Mouse (Mus musculus) CH12.LX (cell line): ENCODE measurements around the gene Hltf. TPM values are rescaled to one million over a fixed set of nuclear protein-coding genes. Genes with fewer than 3 reads are reported as not detected.

ENCODE experiments used
- DNase-seq: peaks from one replicate; pipeline ENCODE4 v3.0.0-alpha.2; 2013; ENCODE audit errors: extremely low read depth
- H3K27ac ChIP-seq: 2 replicates; pipeline ENCODE4 v1.5.1; 2012; ENCODE audit warnings: low read depth, mild to moderate bottlenecking, control low read depth, moderate library complexity; ENCODE audit not compliant: insufficient read depth
- H3K27me3 ChIP-seq: replicated peaks from 2 replicates; pipeline ENCODE3; 2012; ENCODE audit warnings: inconsistent platforms
- H3K36me3 ChIP-seq, 2 experiments: replicated peaks in 1 of 2; 2 replicates each; pipeline versions ENCODE3 to v1.6.1; 2012; ENCODE audit warnings: inconsistent platforms in 1 of 2, low read length in 1 of 2, mild to moderate bottlenecking in 1 of 2, mixed read lengths in 1 of 2, moderate library complexity in 1 of 2; ENCODE audit not compliant: control insufficient read depth in 1 of 2, insufficient read depth in 1 of 2
- H3K4me1 ChIP-seq, 2 experiments: 2 replicates each; pipeline ENCODE4 v1.6.1; 2012; ENCODE audit warnings: inconsistent platforms in 1 of 2, moderate library complexity in 1 of 2; ENCODE audit not compliant: insufficient read depth in 2 of 2, control insufficient read depth in 1 of 2
- H3K4me2 ChIP-seq: 2 replicates; pipeline ENCODE4 v1.6.1; 2012; ENCODE audit warnings: low read depth, mild to moderate bottlenecking, control low read depth; ENCODE audit not compliant: poor library complexity, insufficient read depth, severe bottlenecking
- H3K4me3 ChIP-seq, 3 experiments: fragments of 150-350 bp in 1 of 3; sonication (generic) in 1 of 3; replicated peaks in 1 of 3; 2 replicates each; pipeline versions ENCODE3 to v1.5.1; 2011 to 2012; ENCODE audit warnings: low read depth in 2 of 3, low read length in 2 of 3, mild to moderate bottlenecking in 2 of 3, moderate library complexity in 2 of 3, control low read depth in 1 of 3, improper control_type of control experiment in 1 of 3, inconsistent platforms in 1 of 3, mixed read lengths in 1 of 3; ENCODE audit not compliant: poor library complexity in 1 of 3
- H3K79me2 ChIP-seq: replicated peaks from 2 replicates; pipeline ENCODE4 v1.6.1; 2012; ENCODE audit warnings: mild to moderate bottlenecking, moderate library complexity; ENCODE audit not compliant: control insufficient read depth, poor library complexity, insufficient read depth, severe bottlenecking; ENCODE audit errors: extremely low read depth
- H3K9ac ChIP-seq: 2 replicates; pipeline ENCODE4 v1.6.1; 2012; ENCODE audit warnings: low read depth, mild to moderate bottlenecking, control low read depth, moderate library complexity; ENCODE audit not compliant: insufficient read depth
- H3K9me3 ChIP-seq: replicated peaks from 2 replicates; pipeline ENCODE3; 2012; ENCODE audit warnings: low read length, inconsistent platforms, mixed read lengths
- BHLHE40 ChIP-seq: IDR thresholded peaks from 2 replicates; pipeline ENCODE4 v1.6.1; 2011; ENCODE audit warnings: mild to moderate bottlenecking, low read depth, low read length, improper control_type of control experiment
- ELF1 ChIP-seq: IDR thresholded peaks from 2 replicates; pipeline ENCODE4 v1.6.1; 2014; ENCODE audit warnings: low read depth, mild to moderate bottlenecking, inconsistent platforms, low read length, improper control_type of control experiment
- EP300 ChIP-seq: IDR thresholded peaks from 2 replicates; pipeline ENCODE4 v1.6.1; 2011; ENCODE audit warnings: low read length, improper control_type of control experiment
- ETS1 ChIP-seq: conservative IDR thresholded peaks from 2 replicates; pipeline ENCODE4 v1.6.1; 2012; ENCODE audit warnings: low read depth, mild to moderate bottlenecking, inconsistent platforms, low read length, improper control_type of control experiment, moderate library complexity
- HCFC1 ChIP-seq: IDR thresholded peaks from 2 replicates; pipeline ENCODE4 v1.6.1; 2012; ENCODE audit warnings: low read depth, mild to moderate bottlenecking, inconsistent platforms, low read length, improper control_type of control experiment
- IRF4 ChIP-seq: IDR thresholded peaks from 2 replicates; pipeline ENCODE4 v1.6.1; 2014; ENCODE audit warnings: low read depth, mild to moderate bottlenecking, inconsistent platforms, low read length, improper control_type of control experiment
- JUN ChIP-seq: IDR thresholded peaks from 2 replicates; pipeline ENCODE4 v1.6.1; 2011; ENCODE audit warnings: low read depth, mild to moderate bottlenecking, low read length, improper control_type of control experiment, moderate library complexity; ENCODE audit not compliant: insufficient read depth
- KAT2A ChIP-seq: IDR thresholded peaks from 2 replicates; pipeline ENCODE4 v1.6.1; 2012; ENCODE audit warnings: low read length, improper control_type of control experiment, inconsistent platforms; ENCODE audit not compliant: insufficient replicate concordance
- MAX ChIP-seq: IDR thresholded peaks from 2 replicates; pipeline ENCODE4 v1.6.1; 2011; ENCODE audit warnings: low read length, improper control_type of control experiment
- MYC ChIP-seq: IDR thresholded peaks from 2 replicates; pipeline ENCODE4 v1.6.1; 2011; ENCODE audit warnings: low read depth, mild to moderate bottlenecking, improper control_type of control experiment, low read length
- NELFE ChIP-seq: IDR thresholded peaks from 2 replicates; pipeline ENCODE4 v1.6.1; 2011; ENCODE audit warnings: low read depth, low read length, improper control_type of control experiment
- NRF1 ChIP-seq: IDR thresholded peaks from 2 replicates; pipeline ENCODE4 v1.6.1; 2014; ENCODE audit warnings: low read depth, mild to moderate bottlenecking, inconsistent platforms, low read length, improper control_type of control experiment, moderate library complexity
- POLR2A ChIP-seq: IDR thresholded peaks from 2 replicates; pipeline ENCODE4 v1.6.1; 2011; ENCODE audit warnings: low read depth, mild to moderate bottlenecking, improper control_type of control experiment, low read length
- RAD21 ChIP-seq: IDR thresholded peaks from 2 replicates; pipeline ENCODE4 v1.6.1; 2011; ENCODE audit warnings: low read depth, mild to moderate bottlenecking, low read length, improper control_type of control experiment, moderate library complexity
- RCOR1 ChIP-seq: conservative IDR thresholded peaks from 2 replicates; pipeline ENCODE4 v1.6.1; 2012; ENCODE audit warnings: low read depth, mild to moderate bottlenecking, inconsistent platforms, low read length, improper control_type of control experiment
- SIN3A ChIP-seq: IDR thresholded peaks from 2 replicates; pipeline ENCODE4 v1.6.1; 2012; ENCODE audit warnings: low read length, improper control_type of control experiment, inconsistent platforms
- SMC3 ChIP-seq: IDR thresholded peaks from 2 replicates; pipeline ENCODE4 v1.6.1; 2011; ENCODE audit warnings: low read depth, low read length, improper control_type of control experiment
- TBP ChIP-seq: conservative IDR thresholded peaks from 2 replicates; pipeline ENCODE4 v1.6.1; 2011; ENCODE audit warnings: low read depth, low read length, improper control_type of control experiment
- UBTF ChIP-seq: IDR thresholded peaks from 2 replicates; pipeline ENCODE4 v1.6.1; 2012; ENCODE audit warnings: low read depth, mild to moderate bottlenecking, inconsistent platforms, low read length, improper control_type of control experiment, moderate library complexity
- USF1 ChIP-seq: IDR thresholded peaks from 2 replicates; pipeline ENCODE4 v1.6.1; 2014; ENCODE audit warnings: low read depth, mild to moderate bottlenecking, inconsistent platforms, low read length, improper control_type of control experiment
- USF2 ChIP-seq: conservative IDR thresholded peaks from 2 replicates; pipeline ENCODE4 v1.6.1; 2011; ENCODE audit warnings: low read depth, low read length, improper control_type of control experiment
- ZKSCAN1 ChIP-seq: IDR thresholded peaks from 2 replicates; pipeline ENCODE4 v1.6.1; 2012; ENCODE audit warnings: low read depth, inconsistent platforms, low read length, improper control_type of control experiment, borderline replicate concordance
- ZMIZ1 ChIP-seq: IDR thresholded peaks from 2 replicates; pipeline ENCODE4 v1.6.1; 2012; ENCODE audit warnings: low read depth, mild to moderate bottlenecking, inconsistent platforms, low read length, improper control_type of control experiment
- ZNF384 ChIP-seq: IDR thresholded peaks from 2 replicates; pipeline ENCODE4 v1.6.1; 2012; ENCODE audit warnings: low read depth, low read length, improper control_type of control experiment, inconsistent platforms
- dilution Hi-C: fragments of 300-500 bp; cut with MboI; formaldehyde crosslinking; loops from 2 replicates; pipeline ENCODE4 v1.14.3; 2020; ENCODE audit warnings: low sequenced_read_pairs; ENCODE audit not compliant: extremely low pct_unique_long_range_greater_than_20kb, extremely low pct_ligation_motif_present
- in situ Hi-C: fragments of 300-500 bp; cut with MboI; formaldehyde crosslinking; loops from 3 replicates; pipeline ENCODE4 v1.14.3; 2019; ENCODE audit warnings: low sequenced_read_pairs, low pct_ligation_motif_present, low pct_unique_long_range_greater_than_20kb, mixed read lengths
- polyA plus RNA-seq: library from polyadenylated mRNA; unstranded; fragments of >175 nt; gene quantifications from 2 replicates; pipeline ENCODE4 v1.2.1, GENCODE M21; 2012; ENCODE audit warnings: low read depth; ENCODE audit not compliant: insufficient read length
- total RNA-seq, 2 experiments: library from RNA; depleted of rRNA; stranded (reverse); fragments of 300-350 nt in 1 of 2; fragments of >200 nt in 1 of 2; gene quantifications; 2 replicates each; pipeline ENCODE4 v1.2.3; 2012 to 2014

The Hltf gene
- total and polyA plus RNA-seq, 3 experiments: 18.9 to 37.1 (median 19.4) TPM

- Histone ChIP-seq H3K4me3 (no peak overlapping the region), H3K4me1 (peaks cover 0 to 3% of the 10 kb centered on the region in 2 experiments; a peak in 1 of 4 replicates), H3K9ac (no peak overlapping the region), H3K27me3 (no peaks in the 10 kb centered on the region), H3K9me3 (no peaks in the 10 kb centered on the region)
- in situ Hi-C loops: no loop called here
- TF ChIP-seq USF1 (no peak), POLR2A (no peak), JUN (no peak), USF2 (no peak), SIN3A (no peak), ELF1 (no peak), SMC3 (no peak), NRF1 (no peak), RCOR1 (no peak), RAD21 (no peak), ZKSCAN1 (no peak), MYC (no peak), ETS1 (no peak), UBTF (no peak), ZNF384 (no peak), NELFE (no peak)
- TF ChIP-seq, all 38 proteins: peak for 0
- no peak overlapping the region for H3K4me2 ChIP-seq
- dilution Hi-C loops: no loop called here
- no peak for DNase-seq
- no peaks in the 10 kb centered on the region for H3K79me2 ChIP-seq
- peaks cover 16 to 50% of the 10 kb centered on the region in 2 experiments for H3K36me3 ChIP-seq
- H3K27ac ChIP-seq: no peak overlapping the region
These were observed 88.1 kb downstream of the Hltf start for GRCm38 (mm10) chr3:20145696-20146113.

GRCm38 (mm10) chr3:20146884-20147395 is 89.3 kb downstream of the Hltf start:
- dilution Hi-C loops (no loop called here), in situ Hi-C loops (no loop called here)
- no peak for TF ChIP-seq SMC3
- no peak for TF ChIP-seq MYC
- no peak for TF ChIP-seq BHLHE40
- TF ChIP-seq KAT2A: no peak
- TF ChIP-seq USF1: no peak
- TF ChIP-seq POLR2A: no peak
- no peak for TF ChIP-seq ZKSCAN1
- TF ChIP-seq HCFC1: no peak
- TF ChIP-seq RCOR1: no peak
- TF ChIP-seq JUN: no peak
- no peak for TF ChIP-seq TBP
- no peak for TF ChIP-seq EP300
- no peak for TF ChIP-seq MAX
- TF ChIP-seq IRF4: no peak
- no peak for TF ChIP-seq ZMIZ1

More at GRCm38 (mm10) chr3:20146884-20147395, 89.3 kb downstream of the Hltf start:
- peaks cover 0 to 3% of the 10 kb centered on the region in 2 experiments; a peak in 1 of 4 replicates for H3K4me1 ChIP-seq
- no peak overlapping the region for H3K4me3 ChIP-seq
- H3K36me3 ChIP-seq: peaks cover 19 to 52% of the 10 kb centered on the region in 2 experiments
- no peak overlapping the region for H3K9ac ChIP-seq
- no peaks in the 10 kb centered on the region for H3K9me3 ChIP-seq
- H3K27ac ChIP-seq: no peak overlapping the region
- no peaks in the 10 kb centered on the region for H3K27me3 ChIP-seq
- no peaks in the 10 kb centered on the region for H3K79me2 ChIP-seq
- H3K4me2 ChIP-seq: no peak overlapping the region
- no peak for DNase-seq
